Mouse (Mus musculus) limb, embryonic 15.5 days (tissue): ENCODE data around the gene Msmp. TPM values are rescaled to one million over a fixed set of nuclear protein-coding genes. Genes with fewer than 3 reads are reported as not detected.
"Not testable (repeated sequence)": the region's sequence is repeated elsewhere in the genome, so short reads cannot be mapped to it uniquely, and the experiment has no call there.

Experiments
- ATAC-seq: fragments of 200-750 bp; cut with Nextera tagmentation; 2 replicates; pipeline ENCODE4 v1.8.0; 2017; ENCODE audit warnings: low read depth, moderate TSS enrichment; ENCODE audit not compliant: insufficient number of reproducible peaks, low FRiP score, low TSS enrichment
- H3K27ac ChIP-seq: fragments of 300-500 bp; sonication (generic); 2 replicates; pipeline ENCODE4 v1.5.1; 2015; ENCODE audit warnings: moderate library complexity, mild to moderate bottlenecking, inconsistent platforms
- H3K27me3 ChIP-seq: fragments of 300-500 bp; sonication (generic); 2 replicates; pipeline ENCODE4 v1.6.1; 2015; ENCODE audit warnings: inconsistent platforms
- H3K36me3 ChIP-seq: fragments of 300-500 bp; sonication (generic); 2 replicates; pipeline ENCODE4 v1.6.1; 2015; ENCODE audit warnings: inconsistent platforms
- H3K4me1 ChIP-seq: fragments of 300-500 bp; sonication (generic); 2 replicates; pipeline ENCODE4 v1.6.1; 2015; ENCODE audit warnings: inconsistent platforms
- H3K4me2 ChIP-seq: fragments of 300-500 bp; sonication (generic); 2 replicates; pipeline ENCODE4 v1.6.1; 2015; ENCODE audit warnings: mild to moderate bottlenecking, inconsistent platforms
- H3K4me3 ChIP-seq: fragments of 300-500 bp; sonication (generic); 2 replicates; pipeline ENCODE4 v1.5.1; 2015; ENCODE audit warnings: mild to moderate bottlenecking, inconsistent platforms
- H3K9ac ChIP-seq: fragments of 300-500 bp; sonication (generic); 2 replicates; pipeline ENCODE4 v1.6.1; 2015; ENCODE audit warnings: inconsistent platforms
- H3K9me3 ChIP-seq: fragments of 300-500 bp; sonication (generic); 2 replicates; pipeline ENCODE4 v1.6.1; 2016; ENCODE audit warnings: inconsistent platforms
- WGBS: fragments of 180-500 bp; shearing (Covaris S2); methylation state at CpG from one replicate; pipeline ENCODE4 v1.1.7; 2015; 5-methylcytosine and 5-hydroxymethylcytosine counted together
- polyA plus RNA-seq: library from polyadenylated mRNA; unstranded; fragments of >200 nt; fragmentation: Nextera tagmentation; extraction: Ambion mirVana; gene quantifications from 2 replicates; pipeline ENCODE4 v1.2.1, GENCODE M21; 2015

Gene Msmp
- polyA plus RNA-seq, 1 experiment from 2014 or later: 2.0 TPM

GRCm38 (mm10) chr4:43613060-43613730, 28.9 kb upstream of the Msmp start:
- no peak overlapping the region for H3K4me2 ChIP-seq
- H3K9ac ChIP-seq: no peak overlapping the region
- H3K27ac ChIP-seq: no peak overlapping the region
- ATAC-seq: no peak
- H3K27me3 ChIP-seq: no peaks in the 10 kb centered on the region
- H3K36me3 ChIP-seq: no peaks in the 10 kb centered on the region
- H3K4me3 ChIP-seq: no peak overlapping the region
- H3K9me3 ChIP-seq: no peaks in the 10 kb centered on the region
- no peaks in the 10 kb centered on the region for H3K4me1 ChIP-seq
- 58% methylated on average over 3 of the region's 3 CpGs for WGBS

GRCm38 (mm10) chr4:43612534-43612933, 28.2 kb upstream of the Msmp start:
- no peak overlapping the region for H3K27ac ChIP-seq
- no peak overlapping the region for H3K4me2 ChIP-seq
- WGBS: 69% methylated on average over 10 of the region's 10 CpGs
- H3K4me1 ChIP-seq: no peaks in the 10 kb centered on the region
- H3K36me3 ChIP-seq: no peaks in the 10 kb centered on the region
- no peak for ATAC-seq
- H3K9me3 ChIP-seq: no peaks in the 10 kb centered on the region
- H3K9ac ChIP-seq: no peak overlapping the region
- no peak overlapping the region for H3K4me3 ChIP-seq
- H3K27me3 ChIP-seq: no peaks in the 10 kb centered on the region

GRCm38 (mm10) chr4:43604751-43605685, 20.7 kb upstream of the Msmp start:
- no peaks in the 10 kb centered on the region for H3K36me3 ChIP-seq
- no peak overlapping the region for H3K27ac ChIP-seq
- no peak for ATAC-seq
- no peaks in the 10 kb centered on the region for H3K27me3 ChIP-seq
- no peak overlapping the region for H3K4me2 ChIP-seq
- H3K9me3 ChIP-seq: no peaks in the 10 kb centered on the region
- H3K4me3 ChIP-seq: no peak overlapping the region
- 65% methylated on average over 9 of the region's 9 CpGs for WGBS
- H3K4me1 ChIP-seq: no peaks in the 10 kb centered on the region
- no peak overlapping the region for H3K9ac ChIP-seq

- H3K9me3 ChIP-seq: no peaks in the 10 kb centered on the region
- 64% methylated on average over 3 of the region's 3 CpGs for WGBS
- no peaks in the 10 kb centered on the region for H3K4me1 ChIP-seq
Observed at GRCm38 (mm10) chr4:43604099-43604498, 19.8 kb upstream of the Msmp start.

GRCm38 (mm10) chr4:43600195-43600934, 16.1 kb upstream of the Msmp start:
- WGBS: 72% methylated on average over 9 of the region's 9 CpGs
- no peak overlapping the region for H3K4me3 ChIP-seq

More at GRCm38 (mm10) chr4:43604099-43604498, 19.8 kb upstream of the Msmp start:
- no peak overlapping the region for H3K4me3 ChIP-seq
- H3K36me3 ChIP-seq: no peaks in the 10 kb centered on the region
- no peak overlapping the region for H3K4me2 ChIP-seq
- ATAC-seq: no peak
- no peak overlapping the region for H3K27ac ChIP-seq
- no peak overlapping the region for H3K9ac ChIP-seq
- H3K27me3 ChIP-seq: no peaks in the 10 kb centered on the region

GRCm38 (mm10) chr4:43598650-43599380, 14.5 kb upstream of the Msmp start:
- Histone ChIP-seq H3K4me3 (no peak overlapping the region), H3K4me2 (no peak overlapping the region), H3K9me3 (no peaks in the 10 kb centered on the region), H3K27me3 (no peaks in the 10 kb centered on the region), H3K4me1 (no peaks in the 10 kb centered on the region), H3K9ac (no peak overlapping the region), H3K27ac (no peak overlapping the region), H3K36me3 (no peaks in the 10 kb centered on the region)
- no peak for ATAC-seq
- WGBS: 74% methylated on average over 7 of the region's 7 CpGs

More at GRCm38 (mm10) chr4:43600195-43600934, 16.1 kb upstream of the Msmp start:
- no peaks in the 10 kb centered on the region for H3K36me3 ChIP-seq
- no peaks in the 10 kb centered on the region for H3K4me1 ChIP-seq
- no peaks in the 10 kb centered on the region for H3K27me3 ChIP-seq
- ATAC-seq: no peak
- H3K9me3 ChIP-seq: no peaks in the 10 kb centered on the region
- H3K27ac ChIP-seq: no peak overlapping the region
- H3K4me2 ChIP-seq: no peak overlapping the region
- no peak overlapping the region for H3K9ac ChIP-seq

- 82% methylated on average over 4 of the region's 4 CpGs for WGBS
- no peak overlapping the region for H3K27ac ChIP-seq
Observed at GRCm38 (mm10) chr4:43598200-43598599, 13.9 kb upstream of the Msmp start.

GRCm38 (mm10) chr4:43596597-43596996, 12.3 kb upstream of the Msmp start:
- H3K9me3 ChIP-seq, H3K4me1 ChIP-seq, H3K9ac ChIP-seq, H3K27me3 ChIP-seq, H3K36me3 ChIP-seq, H3K4me3 ChIP-seq, ATAC-seq, H3K4me2 ChIP-seq, H3K27ac ChIP-seq: not testable (repeated sequence)
- WGBS: 71% methylated on average over 2 of the region's 2 CpGs

More at GRCm38 (mm10) chr4:43598200-43598599, 13.9 kb upstream of the Msmp start:
- Histone ChIP-seq H3K9me3 (no peaks in the 10 kb centered on the region), H3K4me1 (no peaks in the 10 kb centered on the region), H3K4me3 (no peak overlapping the region), H3K36me3 (no peaks in the 10 kb centered on the region), H3K27me3 (no peaks in the 10 kb centered on the region), H3K4me2 (no peak overlapping the region), H3K9ac (no peak overlapping the region)
- ATAC-seq: no peak

GRCm38 (mm10) chr4:43593453-43593852, 9.2 kb upstream of the Msmp start:
- H3K36me3 ChIP-seq: no peaks in the 10 kb centered on the region
- WGBS: 44% methylated on average over 3 of the region's 3 CpGs
- H3K4me1 ChIP-seq: no peaks in the 10 kb centered on the region; the same call in 1 of the 2 replicates
- H3K9me3 ChIP-seq: no peaks in the 10 kb centered on the region
- no peaks in the 10 kb centered on the region for H3K27me3 ChIP-seq
- no peak overlapping the region for H3K4me3 ChIP-seq
- H3K4me2 ChIP-seq: no peak overlapping the region
- no peak overlapping the region for H3K9ac ChIP-seq
- no peak overlapping the region for H3K27ac ChIP-seq
- no peak for ATAC-seq

- no peak overlapping the region for H3K9ac ChIP-seq
- H3K27ac ChIP-seq: no peak overlapping the region
- WGBS: 53% methylated on average over 3 of the region's 3 CpGs
- H3K27me3 ChIP-seq: no peaks in the 10 kb centered on the region
- H3K36me3 ChIP-seq: no peaks in the 10 kb centered on the region
- no peak overlapping the region for H3K4me3 ChIP-seq
- no peaks in the 10 kb centered on the region; the same call in 1 of the 2 replicates for H3K4me1 ChIP-seq
- ATAC-seq: no peak
- no peaks in the 10 kb centered on the region for H3K9me3 ChIP-seq
- no peak overlapping the region for H3K4me2 ChIP-seq
Observed at GRCm38 (mm10) chr4:43591961-43592360, 7.7 kb upstream of the Msmp start.

GRCm38 (mm10) chr4:43591543-43591942, 7.2 kb upstream of the Msmp start:
- H3K27ac ChIP-seq: no peak overlapping the region
- no peak overlapping the region for H3K4me3 ChIP-seq
- no peaks in the 10 kb centered on the region for H3K27me3 ChIP-seq
- no peak for ATAC-seq
- no peaks in the 10 kb centered on the region for H3K9me3 ChIP-seq
- no peak overlapping the region for H3K4me2 ChIP-seq
- no peaks in the 10 kb centered on the region; the same call in 1 of the 2 replicates for H3K4me1 ChIP-seq
- no peaks in the 10 kb centered on the region for H3K36me3 ChIP-seq
- no peak overlapping the region for H3K9ac ChIP-seq
- 55% methylated on average over 5 of the region's 5 CpGs for WGBS
